Mouse (Mus musculus): ENCODE data around the gene Nlgn2. TPM values are rescaled to one million over a fixed set of nuclear protein-coding genes. Genes with fewer than 3 reads are reported as not detected.
"Not testable (repeated sequence)": the region's sequence is repeated elsewhere in the genome, so short reads cannot be mapped to it uniquely, and the experiment has no call there.

Gene Nlgn2
- polyA plus RNA-seq, 1 experiment from 2014 or later, result 20.9 TPM

DNA sequence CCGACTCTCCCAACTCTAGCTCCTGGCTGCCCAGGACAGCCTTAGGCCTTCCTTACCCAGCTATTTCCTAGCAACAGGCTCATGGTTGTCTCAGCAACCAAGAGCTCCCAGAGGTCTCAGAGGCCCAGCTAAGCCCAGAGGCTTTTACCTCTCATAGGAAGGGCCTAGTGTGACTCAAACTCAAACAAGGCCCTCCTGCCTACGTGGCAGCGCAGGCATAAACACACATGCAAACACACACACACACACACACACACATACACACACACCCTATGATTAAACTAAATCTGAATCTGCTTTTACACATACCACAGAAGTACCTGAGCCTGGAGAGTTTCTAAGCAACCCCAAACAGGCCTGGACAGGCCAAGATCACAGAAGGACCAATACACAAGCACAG lies 40.8 kb upstream of the Nlgn2 start:
- no peak overlapping the region for H3K4me2 ChIP-seq (replicated peaks)
- no peaks in the 10 kb centered on the region for H3K9me3 ChIP-seq
- no peak for ATAC-seq (replicated peaks)
- H3K4me3 ChIP-seq, result no peak overlapping the region
- peaks cover 19% of the 10 kb centered on the region for H3K27me3 ChIP-seq
- H3K36me3 ChIP-seq, result no peaks in the 10 kb centered on the region
- H3K27ac ChIP-seq (replicated peaks), result no peak overlapping the region
- WGBS, result 85% methylated on average over 3 of the region's 3 CpGs
- no peak overlapping the region for H3K9ac ChIP-seq (replicated peaks)
- peaks cover 17% of the 10 kb centered on the region for H3K4me1 ChIP-seq

DNA sequence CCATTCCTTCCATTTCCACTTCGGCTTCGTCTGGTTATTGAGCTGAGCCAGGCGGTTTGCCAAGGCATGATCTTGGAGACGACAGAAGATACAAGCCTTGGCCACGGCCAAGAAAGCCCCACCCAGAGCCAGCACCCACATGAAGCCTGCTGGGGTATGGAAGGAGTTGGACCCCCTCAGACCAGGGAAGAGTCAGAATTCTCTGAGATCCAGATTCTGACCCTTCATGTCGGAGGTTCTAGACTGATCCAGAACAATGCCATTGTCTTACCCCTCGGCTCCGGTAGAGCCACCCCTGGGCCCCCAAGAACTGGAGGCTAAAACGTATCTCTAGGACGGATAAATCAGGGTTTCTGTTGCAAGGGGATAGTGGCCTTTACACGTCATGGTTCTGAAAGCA lies 40.3 kb upstream of the Nlgn2 start, which contains the start of gene Tmem95:
Gene Tmem95 (minus strand): TSS at position 141 of the 400 bp plus-strand sequence.
- H3K36me3 ChIP-seq, result no peaks in the 10 kb centered on the region
- H3K9ac ChIP-seq (replicated peaks), result no peak within 1 kb of the TSS
- H3K4me3 ChIP-seq, result 0 out of 2 replicates have a peak within 1 kb of the TSS, but pooled peaks have one; percentile 2
- no peaks in the 10 kb centered on the region for H3K9me3 ChIP-seq
- H3K4me1 ChIP-seq, result peaks cover 17% of the 10 kb centered on the region
- H3K4me2 ChIP-seq (replicated peaks), result peak within 1 kb of the TSS; percentile 31
- ATAC-seq (replicated peaks), result no peak
- H3K27me3 ChIP-seq, result peaks cover 19% of the 10 kb centered on the region
- H3K27ac ChIP-seq (replicated peaks), result no peak within 1 kb of the TSS
- WGBS, result 87% methylated on average over 11 of the region's 11 CpGs

DNA sequence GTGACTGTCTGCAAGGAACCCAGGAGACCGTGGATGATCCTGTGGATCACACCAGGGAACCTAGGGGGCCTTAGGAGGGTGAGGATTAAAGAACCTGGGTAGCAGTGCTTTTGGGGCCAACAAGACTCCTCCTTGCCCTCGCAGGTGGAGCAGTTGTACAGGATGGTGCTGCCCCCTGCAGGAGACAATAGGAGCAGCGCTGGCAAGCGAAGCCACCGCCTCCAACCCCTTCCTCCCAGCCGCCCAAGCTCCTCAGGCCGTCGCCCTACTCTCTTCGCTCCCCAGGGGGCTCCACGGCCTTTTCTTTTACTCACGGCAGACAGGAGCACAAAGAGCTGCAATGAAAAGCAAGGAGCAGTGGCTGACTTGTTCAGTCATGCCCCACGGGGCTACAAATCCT lies 39.3 kb upstream of the Nlgn2 start:
- H3K9ac ChIP-seq (replicated peaks), result no peak overlapping the region
- no peaks in the 10 kb centered on the region for H3K9me3 ChIP-seq
- 0 out of 2 replicates have a peak, but pooled peaks have one; percentile 42 for ATAC-seq (replicated peaks)
- H3K27me3 ChIP-seq, result peaks cover 15% of the 10 kb centered on the region
- WGBS, result under 1% methylated on average over 12 of the region's 12 CpGs
- H3K4me3 ChIP-seq, result 0 out of 2 replicates have a peak overlapping the region, but pooled peaks have one; percentile 2
- H3K36me3 ChIP-seq, result no peaks in the 10 kb centered on the region
- H3K4me1 ChIP-seq, result peaks cover 17% of the 10 kb centered on the region
- H3K27ac ChIP-seq (replicated peaks), result no peak overlapping the region
- H3K4me2 ChIP-seq (replicated peaks), result peak overlapping the region; percentile 31

DNA sequence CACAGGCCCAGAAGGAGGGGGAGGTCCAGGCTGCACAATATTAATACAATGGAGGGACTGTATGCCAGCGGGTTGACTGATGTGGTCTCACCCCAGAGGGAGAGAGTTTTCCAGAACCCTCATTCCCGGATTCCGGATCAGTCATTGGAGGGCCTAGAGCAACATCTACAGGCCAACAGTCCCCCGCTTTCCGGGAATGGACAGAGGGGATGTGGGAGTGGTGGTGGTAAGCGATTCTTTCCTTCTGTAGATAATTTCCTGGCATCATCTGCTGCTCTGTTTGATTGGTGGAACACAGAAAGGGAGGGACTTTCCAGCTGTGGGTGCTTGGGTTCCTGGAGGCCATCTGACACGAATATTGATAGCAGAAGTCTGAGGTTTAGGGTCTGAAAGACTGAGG lies 38.6 kb upstream of the Nlgn2 start:
- no peaks in the 10 kb centered on the region for H3K9me3 ChIP-seq
- ATAC-seq (replicated peaks), result no peak
- peaks cover 8% of the 10 kb centered on the region; the same call in 1 of the 2 replicates for H3K27me3 ChIP-seq
- H3K4me2 ChIP-seq (replicated peaks), result no peak overlapping the region
- peaks cover 13% of the 10 kb centered on the region for H3K4me1 ChIP-seq
- WGBS, result 69% methylated on average over 7 of the region's 7 CpGs
- no peaks in the 10 kb centered on the region for H3K36me3 ChIP-seq
- no peak overlapping the region for H3K9ac ChIP-seq (replicated peaks)
- no peak overlapping the region for H3K27ac ChIP-seq (replicated peaks)
- no peak overlapping the region for H3K4me3 ChIP-seq

DNA sequence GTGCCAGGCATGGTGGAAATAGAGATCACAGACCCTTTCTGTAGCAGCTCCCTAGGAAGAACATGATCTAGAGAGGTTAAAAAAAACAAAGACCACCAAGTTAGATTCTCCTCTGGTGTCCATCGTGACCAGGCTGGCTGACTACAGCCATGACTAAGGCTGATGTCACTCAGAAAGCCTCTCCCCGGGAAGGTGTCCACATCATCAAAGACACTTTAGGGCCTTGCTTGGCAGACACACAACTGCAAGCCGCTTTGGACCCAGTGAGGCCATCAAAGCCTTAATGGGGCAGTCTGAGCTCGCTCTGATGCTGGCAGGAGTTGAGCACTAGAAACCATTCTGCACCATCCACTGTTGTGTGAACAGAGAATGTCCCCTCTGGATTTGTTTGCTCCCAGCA lies 34.9 kb upstream of the Nlgn2 start:
- no peak overlapping the region for H3K4me3 ChIP-seq
- WGBS, result 76% methylated on average over 4 of the region's 4 CpGs

DNA sequence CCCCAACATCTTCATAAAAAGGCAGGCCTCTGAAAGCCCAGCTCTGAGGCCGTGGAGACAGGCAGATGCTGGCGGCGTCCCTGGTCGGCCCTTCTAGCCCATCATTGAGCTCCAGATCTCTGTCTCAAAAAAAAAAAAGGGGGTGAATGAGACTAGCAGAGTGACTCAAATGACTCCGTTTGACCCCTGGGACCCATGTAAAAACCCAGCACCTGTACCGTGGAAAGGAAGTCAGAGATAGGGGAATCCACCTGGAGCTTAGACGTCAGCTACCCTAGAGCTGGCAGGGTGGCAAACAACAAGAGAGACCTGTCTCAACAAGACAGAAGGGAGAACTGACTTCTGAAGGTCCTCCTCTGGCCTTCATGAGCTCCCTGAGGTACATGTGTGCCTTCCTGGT lies 34.2 kb upstream of the Nlgn2 start:
- Histone ChIP-seq H3K4me2 (replicated peaks) (no peak overlapping the region), H3K9ac (replicated peaks) (no peak overlapping the region), H3K27ac (replicated peaks) (no peak overlapping the region), H3K9me3 (no peaks in the 10 kb centered on the region), H3K36me3 (no peaks in the 10 kb centered on the region), H3K27me3 (no peaks in the 10 kb centered on the region), H3K4me3 (no peak overlapping the region), H3K4me1 (peaks cover under 1% of the 10 kb centered on the region; the same call in 1 of the 2 replicates)
- 90% methylated on average over 7 of the region's 7 CpGs for WGBS
- ATAC-seq (replicated peaks), result no peak

More for the DNA sequence above, 34.9 kb upstream of the Nlgn2 start:
- Histone ChIP-seq H3K27ac (replicated peaks) (no peak overlapping the region), H3K36me3 (no peaks in the 10 kb centered on the region), H3K4me1 (peaks cover 6% of the 10 kb centered on the region), H3K27me3 (no peaks in the 10 kb centered on the region), H3K4me2 (replicated peaks) (no peak overlapping the region), H3K9ac (replicated peaks) (no peak overlapping the region), H3K9me3 (no peaks in the 10 kb centered on the region)
- no peak for ATAC-seq (replicated peaks)

DNA sequence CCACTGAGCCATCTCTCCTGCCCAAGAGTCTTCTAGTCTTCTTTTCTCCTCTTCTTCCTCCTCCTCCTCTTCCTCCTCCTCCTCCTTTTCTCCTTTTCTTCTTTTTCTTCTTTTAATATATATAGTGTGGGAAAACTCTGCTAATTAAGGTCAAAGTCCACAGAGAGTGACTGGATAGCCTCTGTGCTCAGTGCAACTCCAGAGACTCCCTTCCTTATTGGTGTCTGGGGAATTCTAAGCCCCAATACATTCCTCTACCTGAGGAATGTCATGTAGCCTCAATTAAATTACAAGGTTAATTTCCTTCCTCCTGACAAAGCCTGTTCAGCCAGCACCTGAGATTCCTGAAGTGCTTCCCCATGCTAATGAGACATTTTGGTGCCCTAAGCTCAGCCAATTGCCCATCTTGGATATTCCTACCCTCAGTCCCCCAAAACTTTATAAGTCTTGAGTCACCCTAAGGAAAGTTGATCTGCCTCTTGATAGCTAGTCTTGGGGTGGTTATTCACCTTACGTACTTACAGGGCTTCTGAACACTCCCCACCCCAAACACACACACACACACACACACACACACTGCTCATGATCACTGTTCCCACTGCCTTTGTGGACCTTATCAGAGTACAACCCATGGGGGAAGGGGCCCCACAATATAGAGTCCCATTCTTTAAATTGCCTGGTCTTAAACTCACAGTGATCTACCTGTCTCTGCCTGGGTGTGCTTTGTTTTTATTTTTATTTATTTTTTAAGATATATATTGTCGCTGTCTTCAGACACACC lies 32.9 kb upstream of the Nlgn2 start:
- H3K27ac ChIP-seq (replicated peaks), result no peak overlapping the region
- H3K4me2 ChIP-seq (replicated peaks), result no peak overlapping the region
- H3K27me3 ChIP-seq, result no peaks in the 10 kb centered on the region
- H3K36me3 ChIP-seq, result no peaks in the 10 kb centered on the region
- H3K9ac ChIP-seq (replicated peaks), result no peak overlapping the region
- H3K4me3 ChIP-seq, result no peak overlapping the region
- 98% methylated on average over 2 of the region's 2 CpGs for WGBS
- no peak for ATAC-seq (replicated peaks)
- no peaks in the 10 kb centered on the region for H3K9me3 ChIP-seq
- no peaks in the 10 kb centered on the region for H3K4me1 ChIP-seq

DNA sequence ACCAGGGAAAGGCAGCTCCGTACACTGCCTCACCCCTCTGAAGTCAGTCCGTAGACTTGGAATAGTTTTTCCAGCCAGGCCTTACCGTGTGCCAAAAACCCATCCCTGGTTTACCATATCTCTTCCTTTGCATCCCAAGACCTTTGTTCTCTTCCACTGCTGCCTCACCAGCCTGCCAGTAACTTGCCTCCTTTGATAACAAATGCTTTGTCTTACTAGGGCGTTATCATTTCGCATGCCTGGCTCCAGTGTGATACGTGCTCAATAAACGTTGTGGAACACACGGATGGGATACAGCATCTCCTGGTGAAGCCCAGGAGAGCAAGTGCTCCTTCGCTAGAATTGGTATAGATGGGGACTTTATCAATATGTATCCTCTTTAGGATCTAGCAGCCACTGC lies 29.8 kb upstream of the Nlgn2 start:
- H3K9me3 ChIP-seq, result no peaks in the 10 kb centered on the region
- H3K27me3 ChIP-seq, result no peaks in the 10 kb centered on the region
- H3K4me2 ChIP-seq (replicated peaks), result no peak overlapping the region
- H3K9ac ChIP-seq (replicated peaks), result no peak overlapping the region
- no peak overlapping the region for H3K27ac ChIP-seq (replicated peaks)
- no peaks in the 10 kb centered on the region for H3K36me3 ChIP-seq
- no peak overlapping the region for H3K4me3 ChIP-seq
- no peaks in the 10 kb centered on the region for H3K4me1 ChIP-seq
- ATAC-seq (replicated peaks), result no peak
- WGBS, result 72% methylated on average over 9 of the region's 9 CpGs

DNA sequence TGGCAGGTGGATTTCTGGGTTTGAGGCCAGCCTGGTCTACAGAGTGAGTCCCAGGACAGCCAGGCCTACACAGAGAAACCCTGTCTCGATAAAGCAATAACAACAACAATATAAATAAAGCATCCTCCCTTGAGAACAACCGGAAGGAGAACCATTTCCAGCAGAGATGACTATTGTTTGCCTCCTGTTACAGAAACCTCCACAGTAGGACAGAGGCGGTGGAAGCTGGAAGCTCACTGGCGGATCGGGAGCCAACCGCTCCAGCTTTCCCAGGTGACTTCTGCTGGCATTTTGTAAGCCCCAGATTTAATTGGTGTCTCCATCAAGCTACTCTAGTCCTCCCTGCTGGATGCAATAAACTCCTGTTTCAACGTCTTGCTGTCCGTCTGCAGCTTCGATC lies 28.0 kb upstream of the Nlgn2 start:
- Histone ChIP-seq H3K4me2 (replicated peaks) (no peak overlapping the region), H3K36me3 (no peaks in the 10 kb centered on the region), H3K27me3 (no peaks in the 10 kb centered on the region), H3K9me3 (no peaks in the 10 kb centered on the region), H3K4me3 (no peak overlapping the region), H3K4me1 (no peaks in the 10 kb centered on the region), H3K9ac (replicated peaks) (no peak overlapping the region), H3K27ac (replicated peaks) (no peak overlapping the region)
- no peak for ATAC-seq (replicated peaks)
- WGBS, result 81% methylated on average over 9 of the region's 9 CpGs

DNA sequence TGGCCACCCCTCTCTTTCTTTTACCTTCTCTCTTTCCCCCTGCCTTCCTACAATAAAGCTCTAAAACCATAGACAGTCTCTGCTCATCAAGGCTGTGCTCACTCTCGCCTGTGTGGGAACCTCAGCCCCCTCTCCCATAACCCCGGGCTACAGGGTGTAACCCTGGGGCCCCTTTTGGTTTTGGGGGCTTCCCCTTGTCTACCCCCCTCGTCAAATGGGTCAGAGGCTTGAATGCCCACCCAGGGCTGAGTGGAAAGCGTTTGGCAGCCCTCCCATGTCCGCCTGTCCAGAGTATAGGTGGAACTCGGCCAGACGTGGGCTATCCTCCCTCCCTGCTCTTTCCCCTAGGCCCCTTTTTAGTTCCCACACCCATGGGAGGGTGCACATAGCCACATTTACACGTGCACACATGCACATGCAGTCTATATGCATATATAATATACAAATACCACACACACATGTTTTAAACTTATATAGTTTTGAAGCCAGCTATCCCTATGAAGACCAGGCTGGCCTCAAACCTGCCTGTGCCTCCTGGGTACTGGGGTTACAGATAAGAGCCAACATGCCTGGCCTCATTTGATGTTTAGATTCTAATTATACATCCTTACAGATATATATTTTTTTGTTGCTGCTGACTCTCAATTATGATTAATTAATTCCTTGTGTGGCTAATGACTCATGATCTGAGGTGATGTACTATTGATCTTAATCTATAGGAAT lies 26.7 kb upstream of the Nlgn2 start:
- Histone ChIP-seq H3K9ac (replicated peaks) (no peak overlapping the region), H3K9me3 (no peaks in the 10 kb centered on the region), H3K27me3 (no peaks in the 10 kb centered on the region), H3K36me3 (no peaks in the 10 kb centered on the region), H3K4me3 (no peak overlapping the region), H3K4me2 (replicated peaks) (no peak overlapping the region), H3K4me1 (no peaks in the 10 kb centered on the region), H3K27ac (replicated peaks) (no peak overlapping the region)
- WGBS, result 40% methylated on average over 8 of the region's 8 CpGs
- no peak for ATAC-seq (replicated peaks)

DNA sequence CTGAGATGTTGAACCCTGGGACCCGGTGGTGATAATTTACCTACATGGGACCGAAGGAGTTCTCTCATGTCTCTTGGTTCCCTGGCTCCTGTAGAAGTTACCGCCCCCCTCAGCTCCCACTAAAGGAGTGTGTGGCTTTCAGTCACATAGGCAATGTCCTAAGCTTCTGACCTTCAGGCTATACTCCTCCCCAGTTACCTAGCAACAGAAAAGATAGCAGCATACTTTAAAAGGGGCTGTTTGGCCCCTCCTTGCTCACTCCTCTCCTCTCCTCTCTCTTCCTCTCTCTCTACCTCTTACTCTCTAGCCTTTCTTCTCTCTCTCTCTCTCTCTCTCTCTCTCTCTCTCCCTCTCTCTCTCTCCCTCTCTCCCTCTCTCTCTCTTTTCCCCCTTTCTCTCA lies 26.1 kb upstream of the Nlgn2 start:
- not testable (repeated sequence) for H3K9me3 ChIP-seq; H3K27me3 ChIP-seq; H3K4me3 ChIP-seq; H3K9ac ChIP-seq (replicated peaks); H3K4me2 ChIP-seq (replicated peaks); ATAC-seq (replicated peaks); H3K36me3 ChIP-seq; H3K4me1 ChIP-seq; H3K27ac ChIP-seq (replicated peaks)
- WGBS, result 82% methylated on average over 3 of the region's 3 CpGs

Measured in forebrain, embryonic 15.5 days (tissue).